Mouse (Mus musculus): ENCODE measurements around the gene Cdipt.

The Cdipt gene

DNA sequence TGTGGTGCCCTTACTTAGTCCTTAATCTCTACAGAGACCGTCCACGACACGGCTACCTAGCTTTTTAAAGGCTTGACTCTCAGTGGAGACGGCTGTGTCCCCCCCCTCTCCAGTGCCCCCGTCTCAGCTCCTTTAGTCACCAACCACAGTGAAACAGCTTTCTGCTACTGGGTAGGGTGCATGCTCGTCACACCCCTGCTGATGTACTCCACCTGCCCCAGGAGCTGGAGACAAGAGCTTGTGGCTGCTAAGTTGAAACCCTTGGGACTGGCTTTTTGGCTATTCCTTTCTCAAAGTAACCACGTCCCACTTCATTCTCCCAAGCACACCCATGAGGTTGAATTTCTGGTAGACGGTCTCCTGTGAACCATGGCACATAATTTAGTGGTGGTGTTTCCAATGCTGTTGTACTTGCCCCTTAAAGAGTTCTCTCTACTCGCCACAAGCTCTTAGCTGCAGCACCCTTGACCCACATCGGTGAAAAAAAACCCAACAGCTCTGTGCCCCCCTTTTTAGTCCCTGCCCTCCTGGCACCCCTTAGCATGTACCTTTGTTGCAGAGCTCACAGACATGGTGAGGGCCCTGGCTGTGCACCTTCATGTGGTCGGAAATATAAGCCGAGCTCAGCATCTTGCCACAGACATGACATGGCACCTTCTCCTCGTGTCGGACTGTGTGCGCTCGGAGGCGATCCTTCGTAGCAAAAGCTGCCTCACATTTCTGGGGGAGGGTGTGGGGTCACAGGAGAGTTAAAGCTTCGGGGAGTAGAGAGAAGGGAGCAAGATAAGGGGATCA lies 48.4 kb downstream of the Cdipt start:
- in situ Hi-C loops (cut with MseI, MboI): no loop called here

DNA sequence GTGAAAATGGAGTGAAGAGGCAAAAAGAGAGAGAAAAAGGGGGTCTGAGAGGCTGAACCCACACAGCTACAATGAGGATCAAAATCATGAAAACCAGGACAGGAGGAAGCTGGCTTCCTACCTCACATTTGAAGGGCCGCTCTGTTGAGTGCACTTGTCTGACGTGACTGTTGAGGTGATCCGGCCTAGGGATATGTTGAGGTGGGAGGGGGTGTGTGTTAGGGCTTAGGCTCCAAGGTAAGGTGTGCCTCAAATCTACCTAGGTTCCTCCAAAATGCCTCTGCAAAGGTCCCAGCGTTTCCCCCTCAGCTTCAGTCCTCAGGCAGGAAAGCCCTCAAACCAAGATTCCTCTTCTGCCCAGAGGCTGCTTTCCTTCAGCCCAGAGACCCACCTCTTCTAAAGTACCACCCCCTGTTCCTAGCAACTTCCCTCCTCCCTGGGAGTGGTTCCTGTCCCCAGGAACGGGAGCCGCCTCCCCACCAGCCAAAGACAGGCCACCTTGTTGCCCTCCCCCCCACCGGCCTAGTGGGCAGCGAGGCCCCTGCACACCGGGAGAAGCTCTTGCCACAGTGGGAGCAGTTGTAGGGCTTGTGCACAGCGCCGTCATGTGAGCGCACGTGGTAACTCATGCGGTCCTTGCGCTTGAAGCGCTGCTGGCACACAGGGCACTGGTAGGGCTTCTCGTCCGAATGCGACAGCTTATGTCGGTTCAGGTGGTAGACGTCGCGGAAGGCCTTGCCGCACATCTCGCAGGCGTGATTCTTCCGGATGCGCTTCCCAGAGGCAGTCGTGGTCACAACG lies 49.2 kb downstream of the Cdipt start:
- in situ Hi-C loops (cut with MseI, MboI): no loop called here

DNA sequence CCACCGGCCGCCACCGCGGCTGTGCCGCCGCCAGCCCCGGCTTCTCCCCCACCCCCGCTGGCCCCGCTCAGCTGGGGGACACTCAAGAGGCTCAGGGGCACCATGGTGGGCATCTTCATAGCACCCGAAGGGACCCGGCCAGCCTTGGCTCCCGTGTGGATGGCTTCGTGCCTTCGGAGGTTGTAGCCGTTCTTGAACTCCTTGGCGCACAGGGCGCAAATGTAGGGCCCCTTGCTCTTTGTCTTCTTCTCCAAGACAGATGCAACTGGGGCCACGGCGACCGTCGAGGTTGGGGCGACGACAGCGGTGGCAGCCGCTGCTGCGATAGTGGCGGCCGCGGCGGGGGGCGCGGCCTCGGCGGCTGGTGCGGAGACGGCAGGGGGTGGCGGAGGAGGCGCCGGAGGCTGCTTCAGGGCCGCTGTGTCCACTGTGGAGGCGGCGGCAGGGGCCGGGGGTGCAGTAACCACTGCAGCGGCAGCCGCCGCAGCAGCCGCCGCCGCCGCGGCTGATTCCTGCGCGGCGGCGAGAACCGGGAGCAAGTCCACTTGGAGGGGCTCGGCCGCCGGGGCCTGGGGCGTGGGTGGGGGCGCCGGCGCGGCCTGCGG lies 49.9 kb downstream of the Cdipt start:
- in situ Hi-C loops (cut with MseI, MboI): no loop called here

- in situ Hi-C loops (cut with MseI, MboI): no loop called here
These were observed 50.5 kb downstream of the Cdipt start for GRCm38 (mm10) chr7:127026161-127026600.

GRCm38 (mm10) chr7:127026616-127026983 lies 50.9 kb downstream of the Cdipt start:
- in situ Hi-C loops (cut with MseI, MboI): no loop called here

GRCm38 (mm10) chr7:127026984-127027726 lies 51.4 kb downstream of the Cdipt start, which contains the start of gene Maz:
TSS of gene Maz (minus strand) at chr7:127027037.
- in situ Hi-C loops (cut with MseI, MboI): no loop called here

GRCm38 (mm10) chr7:127027885-127028284 lies 52.2 kb downstream of the Cdipt start:
- in situ Hi-C loops (cut with MseI, MboI): no loop called here

Data from mouse trophoblast stem cell (cell line).